Mouse (Mus musculus): ENCODE measurements around the gene Gm17018. TPM values are rescaled to one million over a fixed set of nuclear protein-coding genes. Genes with fewer than 3 reads are reported as not detected.
"Not testable (repeated sequence)": the region's sequence is repeated elsewhere in the genome, so short reads cannot be mapped to it uniquely, and the experiment has no call there.

The Gm17018 gene
- total RNA-seq, 2 experiments from 2014 or later: 17.1 to 20.0 TPM

DNA sequence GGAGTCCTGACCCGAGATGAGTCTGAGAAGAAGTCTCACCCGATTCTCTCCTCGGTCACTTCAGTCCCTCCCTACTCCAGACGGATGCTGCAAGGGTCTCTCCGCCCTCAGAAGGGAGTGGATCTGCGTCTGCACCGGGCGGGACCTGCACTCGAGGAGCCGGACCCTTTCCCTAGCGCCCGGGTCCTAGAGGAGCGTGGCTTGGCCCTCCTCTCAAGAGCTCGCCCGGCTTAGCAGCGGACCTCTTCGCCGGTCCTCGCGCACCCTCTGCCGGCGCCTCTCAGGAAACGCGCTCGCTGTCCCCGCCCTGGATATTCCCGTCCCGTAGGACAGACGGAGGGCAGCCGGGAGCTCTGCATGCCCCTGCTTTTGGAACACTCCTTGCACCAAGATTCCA is 15.5 kb upstream of the Gm17018 start:
- intact Hi-C loops (cut with DNase I): loop anchor here (1.0 to 5.0 kb wide), 7 partner anchors 58 to 368 kb away; no protein-coding TSS in a partner anchor
- DNase-seq: peak; percentile 86 to 91

DNA sequence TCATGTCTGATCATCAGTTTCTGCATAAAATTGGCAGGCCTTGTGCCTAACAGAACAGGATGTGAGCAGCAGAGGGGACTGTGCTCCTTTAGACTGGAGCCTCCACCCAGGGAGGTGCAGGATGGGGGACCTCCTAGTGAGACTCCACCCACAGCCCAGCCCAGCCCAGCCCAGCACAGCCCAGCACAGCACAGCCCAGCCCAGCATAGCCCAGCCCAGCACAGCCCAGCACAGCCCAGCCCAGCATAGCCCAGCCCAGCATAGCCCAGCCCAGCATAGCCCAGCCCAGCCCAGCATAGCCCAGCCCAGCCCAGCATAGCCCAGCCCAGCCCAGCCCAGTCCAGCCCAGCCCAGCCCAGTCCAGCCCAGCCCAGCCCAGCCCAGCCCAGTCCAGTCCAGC is 12.2 kb upstream of the Gm17018 start:
- intact Hi-C loops (cut with DNase I): loop anchor here (5.0 kb wide), 3 partner anchors 251 to 371 kb away; no protein-coding TSS in a partner anchor
- DNase-seq: not testable (repeated sequence)

GRCm38 (mm10) chr19:45549128-45549915 is 11.1 kb upstream of the Gm17018 start:
- no peak for DNase-seq
- intact Hi-C loops (cut with DNase I): loop anchor here (5.0 kb wide), 3 partner anchors 252 to 372 kb away; no protein-coding TSS in a partner anchor

- no peak for DNase-seq
- intact Hi-C loops (cut with DNase I): loop anchor here (5.0 kb wide), 3 partner anchors 253 to 373 kb away; no protein-coding TSS in a partner anchor
These were observed 10.5 kb upstream of the Gm17018 start for GRCm38 (mm10) chr19:45549948-45550347.

GRCm38 (mm10) chr19:45552187-45552586 is 8.2 kb upstream of the Gm17018 start:
- intact Hi-C loops (cut with DNase I): no loop called here
- DNase-seq: no peak

DNA sequence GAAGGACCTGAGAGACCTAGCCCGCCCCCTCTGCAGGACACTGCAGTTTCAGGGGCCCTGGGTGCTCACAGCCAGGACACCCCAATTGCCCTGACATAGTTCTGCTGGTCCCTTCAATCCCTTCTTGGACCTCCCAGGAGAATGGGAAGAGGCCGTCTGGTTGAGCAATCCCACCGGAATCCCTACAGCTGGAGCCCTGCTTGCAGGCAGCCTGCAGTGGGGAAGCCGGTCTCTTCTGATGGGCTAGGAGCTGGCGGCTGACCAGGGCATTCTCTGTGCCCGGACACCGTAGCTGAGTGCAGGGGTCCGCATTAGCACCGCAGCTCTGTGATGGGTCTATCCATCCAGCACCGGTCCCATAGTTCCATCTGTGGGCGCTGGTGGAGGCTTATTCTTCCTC is 6.3 kb upstream of the Gm17018 start:
- intact Hi-C loops (cut with DNase I): no loop called here
- no peak for DNase-seq

GRCm38 (mm10) chr19:45565925-45566715 is 5.7 kb downstream of the Gm17018 start:
- intact Hi-C loops (cut with DNase I): no loop called here
- DNase-seq: no peak

DNA sequence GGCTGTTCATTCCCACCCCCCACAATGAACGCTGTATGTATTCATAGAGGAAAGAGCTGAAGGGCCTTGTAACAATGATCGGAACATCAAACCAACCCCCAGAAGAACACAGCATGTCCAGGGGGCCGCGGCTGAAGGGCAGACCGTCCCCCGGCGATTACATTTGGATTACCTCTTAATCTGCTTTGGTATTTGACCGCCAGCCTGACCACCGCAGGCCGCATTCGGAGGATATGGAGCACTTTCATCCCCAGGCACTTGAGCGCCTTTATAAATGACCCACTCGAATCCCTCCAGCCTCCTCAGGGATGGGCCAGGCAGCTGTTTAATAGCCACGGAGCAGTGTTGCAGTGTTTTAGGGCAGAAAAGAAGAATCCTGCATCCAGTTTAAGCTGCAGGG is 7.0 kb downstream of the Gm17018 start:
- no peak for DNase-seq
- intact Hi-C loops (cut with DNase I): no loop called here

GRCm38 (mm10) chr19:45573033-45573432 is 12.6 kb downstream of the Gm17018 start:
- DNase-seq: no peak
- intact Hi-C loops (cut with DNase I): loop anchor here (5.0 kb wide), 1 partner anchor 89 kb away; the partner anchor contains the start of gene Fbxw4

- intact Hi-C loops (cut with DNase I): loop anchor here (1.0 to 5.0 kb wide), 2 partner anchors 88 to 172 kb away; partner anchors contain the start of gene Fbxw4
- peak; percentile 79 to 85 for DNase-seq
These were observed 13.4 kb downstream of the Gm17018 start for GRCm38 (mm10) chr19:45573861-45574267.

- DNase-seq: no peak
- intact Hi-C loops (cut with DNase I): loop anchor here (1.0 to 5.0 kb wide), 2 partner anchors 88 to 172 kb away; partner anchors contain the start of gene Fbxw4
These were observed 14.0 kb downstream of the Gm17018 start for GRCm38 (mm10) chr19:45574339-45574898.

- DNase-seq: no peak
These were observed 14.7 kb downstream of the Gm17018 start for GRCm38 (mm10) chr19:45574941-45575631.

GRCm38 (mm10) chr19:45575632-45576001 is 15.2 kb downstream of the Gm17018 start:
- no peak for DNase-seq
- intact Hi-C loops (cut with DNase I): no loop called here

More at GRCm38 (mm10) chr19:45574941-45575631, 14.7 kb downstream of the Gm17018 start:
- intact Hi-C loops (cut with DNase I): loop anchor here (1.0 to 5.0 kb wide), 2 partner anchors 87 to 171 kb away; partner anchors contain the start of gene Fbxw4

DNA sequence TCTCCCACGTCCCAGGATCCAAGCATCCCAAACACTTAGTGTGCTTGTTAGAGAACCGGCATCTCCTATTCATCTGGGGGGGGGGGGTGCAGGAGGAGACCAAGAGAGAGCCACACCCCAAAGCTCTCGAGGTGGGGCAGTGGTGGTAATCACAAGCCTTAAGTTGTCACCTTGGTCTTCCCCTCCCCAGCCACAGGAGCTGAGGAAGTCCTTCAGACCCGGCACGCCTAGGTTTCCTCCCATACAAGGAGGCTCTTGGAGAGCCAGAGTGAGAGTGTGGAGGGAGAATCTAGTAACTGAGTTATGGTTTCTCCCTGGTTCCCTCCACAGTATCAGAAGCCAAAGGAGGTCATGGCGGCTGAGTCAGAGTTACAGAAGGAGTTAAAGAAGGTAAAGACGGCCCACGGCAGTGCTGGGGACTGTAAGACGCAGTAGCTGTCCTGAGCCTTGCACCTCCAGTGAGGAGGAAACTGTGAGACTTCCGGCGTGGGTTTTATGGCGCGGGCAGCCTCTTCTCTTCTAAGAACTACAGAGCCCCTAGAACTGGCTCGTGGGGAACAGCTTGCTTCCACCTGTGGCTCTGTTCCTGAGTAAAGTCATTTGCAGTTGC is 16.8 kb downstream of the Gm17018 start:
- no peak for DNase-seq
- intact Hi-C loops (cut with DNase I): no loop called here

DNA sequence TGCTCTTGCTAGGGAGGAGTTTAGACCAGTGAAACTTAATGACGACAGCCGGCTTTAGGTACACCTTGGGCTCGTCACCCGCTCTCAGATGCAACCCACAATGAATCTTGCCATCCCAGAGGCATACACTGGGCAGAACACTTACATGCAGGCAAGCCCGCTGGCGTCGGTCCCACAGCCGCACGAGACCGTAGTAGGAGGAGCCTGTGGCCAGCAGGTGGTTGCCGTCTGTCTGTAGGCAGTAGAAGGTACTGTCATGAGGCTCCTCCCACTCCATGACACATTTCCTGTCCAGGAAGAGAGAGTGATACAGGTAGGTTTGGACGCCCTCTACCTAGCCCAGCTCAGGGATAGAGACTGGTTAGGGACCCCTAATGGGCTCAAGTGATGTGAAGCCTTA is 18.6 kb downstream of the Gm17018 start:
- DNase-seq: peak; percentile 41 to 46
- intact Hi-C loops (cut with DNase I): no loop called here

DNA sequence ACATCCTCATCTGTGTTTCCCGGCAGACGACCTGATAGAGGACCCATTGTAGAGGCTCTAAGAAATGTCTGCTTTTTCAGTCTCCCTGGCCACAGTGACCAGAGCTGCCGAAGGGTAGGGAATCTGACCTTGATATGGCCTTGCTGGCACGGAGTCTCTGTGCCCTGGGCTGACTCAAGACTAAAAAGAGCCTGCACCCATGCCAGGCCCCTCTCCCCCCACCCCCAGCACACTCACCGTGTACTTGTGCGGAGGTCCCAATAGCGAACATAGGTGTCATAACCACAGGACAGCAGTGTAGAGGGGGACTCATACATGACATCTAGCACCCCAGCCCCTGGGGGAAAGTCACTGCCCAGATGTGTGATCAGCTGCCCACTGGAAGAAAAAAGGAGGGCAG is 19.0 kb downstream of the Gm17018 start:
- intact Hi-C loops (cut with DNase I): no loop called here
- DNase-seq: no peak

DNA sequence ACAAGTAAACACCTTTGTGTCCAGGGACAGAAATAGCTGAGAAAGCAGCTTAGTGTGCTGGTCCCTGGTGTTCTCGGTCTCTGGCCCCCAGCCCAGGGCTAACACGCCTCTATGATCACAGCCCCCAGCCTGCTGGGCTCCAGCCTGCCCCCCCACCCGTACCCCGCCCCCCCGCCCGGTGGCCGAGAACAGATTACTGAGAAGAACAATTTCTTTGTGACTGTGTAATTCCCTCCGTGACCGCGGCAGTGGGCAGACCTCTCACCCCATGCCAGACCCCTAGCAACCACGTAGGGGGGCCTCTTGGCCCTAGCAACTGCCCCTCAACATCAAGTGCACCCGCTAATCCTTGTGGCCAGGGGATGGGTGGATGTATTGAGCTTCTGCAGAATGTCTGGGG is 19.8 kb downstream of the Gm17018 start:
- intact Hi-C loops (cut with DNase I): no loop called here
- DNase-seq: no peak

- DNase-seq: peak; percentile 57 to 71
- intact Hi-C loops (cut with DNase I): no loop called here
These were observed 20.8 kb downstream of the Gm17018 start for GRCm38 (mm10) chr19:45581257-45581656.

GRCm38 (mm10) chr19:45582161-45582560 is 21.7 kb downstream of the Gm17018 start:
- no peak for DNase-seq
- intact Hi-C loops (cut with DNase I): no loop called here

DNA sequence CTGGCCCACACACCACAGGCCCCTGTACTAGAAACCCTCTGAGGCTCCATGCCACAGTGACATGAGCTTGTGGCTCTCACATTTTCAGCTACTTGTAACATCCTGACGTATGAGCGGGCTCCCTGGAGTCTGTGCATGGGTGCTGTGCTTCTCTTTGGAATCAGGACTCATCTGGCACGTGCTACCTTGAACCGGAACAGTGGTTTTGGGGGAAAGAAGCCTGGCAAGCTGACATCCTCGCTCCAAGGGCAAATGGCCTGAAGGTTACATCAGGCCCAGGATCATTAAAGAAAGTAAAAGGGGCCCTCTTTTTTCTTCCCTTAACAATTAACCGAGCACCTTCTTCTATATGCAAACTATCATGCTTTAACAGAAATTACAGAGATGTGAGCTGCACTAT is 22.7 kb downstream of the Gm17018 start:
- intact Hi-C loops (cut with DNase I): no loop called here
- no peak for DNase-seq

All from heart, postnatal 14 days (tissue).